Mouse (Mus musculus) liver, embryonic 16.5 days (tissue): ENCODE results near the gene Chn2. TPM values are rescaled to one million over a fixed set of nuclear protein-coding genes. Genes with fewer than 3 reads are reported as not detected.

Experiments used
- ATAC-seq: fragments of 200-750 bp; cut with Nextera tagmentation; 2 replicates; pipeline ENCODE4 v1.8.0; 2017; ENCODE audit warnings: low read depth, mild to moderate bottlenecking, moderate number of reproducible peaks, moderate library complexity
- H3K27ac ChIP-seq: fragments of 300-500 bp; sonication (generic); 2 replicates; pipeline ENCODE4 v1.5.1; 2014; ENCODE audit warnings: mild to moderate bottlenecking, low read length
- H3K27me3 ChIP-seq: fragments of 300-500 bp; sonication (generic); 2 replicates; pipeline ENCODE4 v1.6.1; 2014; ENCODE audit warnings: low read depth, low read length, mixed read lengths; ENCODE audit not compliant: control insufficient read depth, insufficient read depth
- H3K36me3 ChIP-seq: fragments of 300-500 bp; sonication (generic); 2 replicates; pipeline ENCODE4 v1.6.1; 2014; ENCODE audit warnings: mild to moderate bottlenecking; ENCODE audit not compliant: control insufficient read depth, insufficient read depth
- H3K4me1 ChIP-seq: fragments of 300-500 bp; sonication (generic); 2 replicates; pipeline ENCODE4 v1.6.1; 2014; ENCODE audit warnings: low read depth, low read length, mixed read lengths; ENCODE audit not compliant: control insufficient read depth
- H3K4me2 ChIP-seq: fragments of 300-500 bp; sonication (generic); 2 replicates; pipeline ENCODE4 v1.6.1; 2014; ENCODE audit warnings: low read depth, low read length, mixed read lengths
- H3K4me3 ChIP-seq: fragments of 300-500 bp; sonication (generic); 2 replicates; pipeline ENCODE4 v1.5.1; 2014; ENCODE audit warnings: low read depth, mild to moderate bottlenecking, low read length
- H3K9ac ChIP-seq: fragments of 300-500 bp; sonication (generic); 2 replicates; pipeline ENCODE4 v1.6.1; 2014; ENCODE audit warnings: low read depth, low read length
- H3K9me3 ChIP-seq: fragments of 300-500 bp; sonication (generic); replicated peaks from 2 replicates; pipeline ENCODE4 v1.6.1; 2016; ENCODE audit warnings: low read length; ENCODE audit not compliant: control insufficient read depth
- WGBS: fragments of 180-500 bp; shearing (Covaris S2); extraction: QIAGEN DNeasy Blood & Tissue Kit; methylation state at CpG from one replicate; pipeline ENCODE4 v1.1.7; 2014; ENCODE audit not compliant: insufficient replicate concordance; 5-methylcytosine and 5-hydroxymethylcytosine counted together
- polyA plus RNA-seq: library from polyadenylated mRNA; unstranded; fragments of >200 nt; fragmentation: Nextera tagmentation; extraction: Ambion mirVana; gene quantifications from 2 replicates; pipeline ENCODE4 v1.2.1, GENCODE M21; 2015

Gene Chn2
- 3.9 and 4.2 TPM in 2 replicates for polyA plus RNA-seq

- peak; percentile 51 for ATAC-seq
- Histone ChIP-seq H3K27me3 (peaks cover 28% of the 10 kb centered on the region), H3K9me3 (no peaks in the 10 kb centered on the region), H3K36me3 (no peaks in the 10 kb centered on the region), H3K27ac (peak within 1 kb of the TSS; percentile 19; the same call in 1 of the 2 replicates), H3K9ac (peak within 1 kb of the TSS; percentile 57), H3K4me2 (peak within 1 kb of the TSS; percentile 68), H3K4me3 (peak within 1 kb of the TSS; percentile 64), H3K4me1 (peaks cover 5% of the 10 kb centered on the region)
- under 1% methylated on average over 31 of the region's 43 CpGs for WGBS
Measured at GRCm38 (mm10) chr6:54039357-54039804, at the start of gene Chn2. Gene Chn2, plus strand, starts transcription at chr6:54039554.

DNA sequence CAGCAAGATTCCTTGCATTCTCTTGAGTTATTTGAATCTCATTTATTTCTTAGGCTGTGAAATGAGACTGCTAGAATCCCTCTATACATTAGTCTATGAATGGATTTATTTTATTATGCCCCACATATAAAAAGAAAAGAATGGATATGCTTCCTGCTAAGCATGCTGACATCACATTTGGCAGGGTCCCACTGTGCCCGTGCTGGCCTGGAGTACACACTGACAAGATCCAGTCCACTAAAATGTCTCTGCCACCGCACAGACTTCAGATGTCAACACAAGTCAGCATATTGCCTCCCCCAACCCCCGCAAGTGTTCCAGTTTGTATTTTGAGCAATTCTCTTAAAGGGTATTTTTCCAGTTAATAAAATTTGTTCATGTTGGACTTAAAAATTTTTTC lies 47.0 kb upstream of the Chn2 start:
- no peak for ATAC-seq
- 71% methylated on average over 3 of the region's 3 CpGs for WGBS

DNA sequence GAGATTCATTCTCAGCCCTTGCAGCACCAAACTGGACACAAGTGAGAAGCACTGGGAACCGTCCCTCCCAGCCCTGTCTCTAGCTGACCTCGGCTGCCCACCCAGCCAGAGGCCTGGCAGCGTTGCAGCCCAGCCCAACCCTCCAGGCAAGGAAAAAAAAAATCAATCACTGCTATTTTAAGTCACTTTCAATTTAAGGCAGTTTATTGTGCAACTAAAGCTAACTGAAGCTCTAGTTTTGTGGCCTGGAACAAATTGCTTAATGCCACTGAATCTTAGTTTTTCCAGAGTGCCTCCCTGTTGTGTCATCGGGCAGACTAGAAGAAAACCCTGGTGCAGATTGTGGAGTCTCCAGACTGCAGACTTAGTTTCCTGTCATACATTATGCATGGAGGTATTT lies 43.8 kb upstream of the Chn2 start:
- ATAC-seq: peak; percentile 27; the same call in 1 of the 2 replicates
- 39% methylated on average over 4 of the region's 4 CpGs for WGBS
- no peak overlapping the region for H3K27ac ChIP-seq
- no peaks in the 10 kb centered on the region for H3K27me3 ChIP-seq
- H3K4me1 ChIP-seq: no peaks in the 10 kb centered on the region
- H3K36me3 ChIP-seq: no peaks in the 10 kb centered on the region
- no peaks in the 10 kb centered on the region for H3K9me3 ChIP-seq
- no peak overlapping the region for H3K9ac ChIP-seq
- no peak overlapping the region for H3K4me2 ChIP-seq
- no peak overlapping the region for H3K4me3 ChIP-seq

More for the DNA sequence above, 47.0 kb upstream of the Chn2 start:
- Histone ChIP-seq H3K36me3 (no peaks in the 10 kb centered on the region), H3K4me3 (no peak overlapping the region), H3K9ac (no peak overlapping the region), H3K27ac (no peak overlapping the region), H3K4me1 (no peaks in the 10 kb centered on the region), H3K4me2 (no peak overlapping the region), H3K9me3 (no peaks in the 10 kb centered on the region), H3K27me3 (no peaks in the 10 kb centered on the region)

- Histone ChIP-seq H3K27me3 (no peaks in the 10 kb centered on the region), H3K36me3 (no peaks in the 10 kb centered on the region), H3K4me2 (no peak overlapping the region), H3K9me3 (no peaks in the 10 kb centered on the region), H3K4me1 (no peaks in the 10 kb centered on the region), H3K27ac (no peak overlapping the region), H3K9ac (no peak overlapping the region), H3K4me3 (no peak overlapping the region)
- ATAC-seq: no peak
- 42% methylated on average over 3 of the region's 3 CpGs for WGBS
Measured at GRCm38 (mm10) chr6:53996226-53996955, 43.0 kb upstream of the Chn2 start.

DNA sequence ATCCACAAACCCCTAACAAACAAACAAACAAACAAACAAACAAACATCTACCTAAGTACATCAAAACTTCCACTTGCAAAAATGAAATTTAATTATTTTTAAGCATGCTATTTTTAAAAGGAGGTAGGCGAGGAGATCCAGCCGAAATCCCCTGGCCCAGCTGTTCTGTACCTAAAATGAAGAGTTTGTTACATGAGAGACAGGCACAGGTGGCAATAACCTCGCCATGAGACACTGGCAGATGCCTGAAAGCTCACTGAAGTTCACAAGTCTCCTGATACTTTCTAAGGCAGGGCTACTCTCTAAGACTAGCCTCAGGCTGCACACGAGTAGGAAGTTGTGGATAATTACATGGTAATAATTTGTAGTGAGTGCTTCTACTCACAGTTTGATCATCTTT lies 34.1 kb upstream of the Chn2 start:
- no peak overlapping the region for H3K9ac ChIP-seq
- no peaks in the 10 kb centered on the region for H3K36me3 ChIP-seq
- no peaks in the 10 kb centered on the region for H3K9me3 ChIP-seq
- no peak for ATAC-seq
- H3K4me2 ChIP-seq: no peak overlapping the region
- no peak overlapping the region for H3K4me3 ChIP-seq
- no peaks in the 10 kb centered on the region for H3K4me1 ChIP-seq
- WGBS: 56% methylated on average over 4 of the region's 4 CpGs
- no peak overlapping the region for H3K27ac ChIP-seq
- no peaks in the 10 kb centered on the region for H3K27me3 ChIP-seq

DNA sequence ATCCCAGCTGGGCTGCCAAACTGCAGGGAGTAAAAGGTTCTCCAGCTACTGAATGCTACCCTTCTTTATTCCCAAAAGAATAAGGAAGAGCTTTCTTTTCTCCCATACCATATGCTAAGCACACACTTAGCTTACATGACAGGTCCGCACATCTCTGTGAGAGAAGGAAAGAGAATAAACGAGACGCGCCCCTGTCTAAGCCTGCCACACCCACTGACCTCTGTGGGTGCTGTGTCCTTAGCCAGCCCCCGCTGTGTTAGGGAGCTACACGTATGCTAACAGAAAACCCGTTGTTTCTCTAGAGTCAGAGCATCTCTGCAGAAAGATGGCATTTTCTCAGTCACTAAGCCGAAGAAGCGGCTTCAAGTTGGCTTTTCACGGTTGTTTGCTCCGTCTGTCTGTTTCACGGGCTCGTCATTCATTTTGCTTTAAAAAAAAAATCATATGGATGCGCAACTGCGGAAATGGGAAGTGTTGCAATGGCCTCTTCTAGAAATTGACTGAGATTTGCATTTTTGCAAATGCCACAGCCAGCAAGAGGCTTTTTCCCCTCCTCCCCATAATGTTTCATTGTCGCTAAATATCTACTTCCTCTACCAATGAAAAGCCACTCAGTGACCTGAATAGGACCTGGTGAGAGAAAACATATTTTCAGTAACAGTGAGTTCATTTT lies 30.8 kb upstream of the Chn2 start:
- Histone ChIP-seq H3K27me3 (no peaks in the 10 kb centered on the region), H3K9me3 (no peaks in the 10 kb centered on the region), H3K4me3 (no peak overlapping the region), H3K4me1 (no peaks in the 10 kb centered on the region), H3K9ac (no peak overlapping the region), H3K36me3 (no peaks in the 10 kb centered on the region), H3K4me2 (no peak overlapping the region), H3K27ac (no peak overlapping the region)
- 69% methylated on average over 16 of the region's 16 CpGs for WGBS
- no peak for ATAC-seq

DNA sequence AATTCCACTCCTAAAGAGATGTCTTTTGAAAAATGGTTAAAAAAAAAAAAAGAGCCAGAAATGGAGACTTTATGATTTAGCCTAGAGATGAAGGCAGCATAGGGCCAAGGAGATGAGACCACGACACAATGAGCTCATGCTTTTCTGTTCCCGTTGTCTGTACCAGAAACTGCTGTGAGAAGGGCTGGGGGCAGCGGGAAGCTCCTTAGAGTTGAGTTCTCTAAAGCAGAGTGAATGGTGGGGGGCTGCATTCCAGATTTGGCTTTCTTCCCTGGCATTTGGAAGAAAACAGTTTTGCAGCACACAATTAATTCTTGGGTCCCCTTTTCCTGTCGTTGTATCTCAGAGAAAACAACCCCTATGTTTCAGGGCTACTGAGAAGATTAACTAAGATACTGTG lies 30.1 kb upstream of the Chn2 start:
- WGBS: 53% methylated on average over 4 of the region's 4 CpGs
- Histone ChIP-seq H3K27me3 (no peaks in the 10 kb centered on the region), H3K4me3 (no peak overlapping the region), H3K9ac (no peak overlapping the region), H3K4me1 (no peaks in the 10 kb centered on the region), H3K4me2 (no peak overlapping the region), H3K27ac (no peak overlapping the region), H3K36me3 (no peaks in the 10 kb centered on the region), H3K9me3 (no peaks in the 10 kb centered on the region)
- no peak for ATAC-seq

GRCm38 (mm10) chr6:54010362-54010761 lies 29.0 kb upstream of the Chn2 start:
- Histone ChIP-seq H3K4me1 (no peaks in the 10 kb centered on the region), H3K4me3 (no peak overlapping the region), H3K9me3 (no peaks in the 10 kb centered on the region), H3K27me3 (no peaks in the 10 kb centered on the region), H3K4me2 (no peak overlapping the region), H3K27ac (no peak overlapping the region), H3K9ac (no peak overlapping the region), H3K36me3 (no peaks in the 10 kb centered on the region)
- WGBS: 65% methylated on average over 9 of the region's 9 CpGs
- no peak for ATAC-seq

GRCm38 (mm10) chr6:54012163-54012562 lies 27.2 kb upstream of the Chn2 start:
- H3K4me1 ChIP-seq: no peaks in the 10 kb centered on the region
- no peaks in the 10 kb centered on the region for H3K27me3 ChIP-seq
- H3K4me2 ChIP-seq: no peak overlapping the region
- WGBS: 74% methylated on average over 1 of the region's 1 CpGs
- ATAC-seq: no peak
- H3K36me3 ChIP-seq: no peaks in the 10 kb centered on the region
- H3K9me3 ChIP-seq: no peaks in the 10 kb centered on the region
- H3K27ac ChIP-seq: no peak overlapping the region
- no peak overlapping the region for H3K9ac ChIP-seq
- H3K4me3 ChIP-seq: no peak overlapping the region
